Mouse (Mus musculus): ENCODE data around the gene Stip1. TPM values are rescaled to one million over a fixed set of nuclear protein-coding genes. Genes with fewer than 3 reads are reported as not detected.

Gene Stip1
- polyA plus RNA-seq, 1 experiment from 2014 or later, result 456 TPM

- H3K27me3 ChIP-seq (ENCODE audit: poor library complexity, severe bottlenecking), result 0 out of 2 replicates have a peak, but pooled peaks cover 3% of the 10 kb centered on the region
- H3K9me3 ChIP-seq, result no peaks in the 10 kb centered on the region
- peaks cover 43% of the 10 kb centered on the region for H3K36me3 ChIP-seq (replicated peaks)
- 86% methylated on average over 19 of the region's 19 CpGs for WGBS
- peaks cover 64% of the 10 kb centered on the region for H3K4me1 ChIP-seq
- H3K27ac ChIP-seq, result 0 out of 2 replicates have a peak overlapping the region, but pooled peaks have one; percentile 37
- peak overlapping the region; percentile 95; the same call in 1 of the 2 replicates for H3K4me3 ChIP-seq
- no peak for DNase-seq (ENCODE audit: extremely low spot score, low spot score)
Measured at GRCm38 (mm10) chr19:6985300-6985699, 54.5 kb downstream of the Stip1 start.

- 0 out of 2 replicates have a peak overlapping the region, but pooled peaks have one; percentile 8 for H3K27ac ChIP-seq
- 52% methylated on average over 5 of the region's 5 CpGs for WGBS
- peaks cover 43% of the 10 kb centered on the region for H3K36me3 ChIP-seq (replicated peaks)
- no peak for DNase-seq (ENCODE audit: extremely low spot score, low spot score)
- H3K27me3 ChIP-seq (ENCODE audit: poor library complexity, severe bottlenecking), result 0 out of 2 replicates have a peak, but pooled peaks cover 3% of the 10 kb centered on the region
- H3K9me3 ChIP-seq, result no peaks in the 10 kb centered on the region
- peak overlapping the region; percentile 18; the same call in 1 of the 2 replicates for H3K4me3 ChIP-seq
- peaks cover 78% of the 10 kb centered on the region for H3K4me1 ChIP-seq
Measured at GRCm38 (mm10) chr19:6983621-6984020, 56.1 kb downstream of the Stip1 start.

GRCm38 (mm10) chr19:6981465-6981864 is 58.3 kb downstream of the Stip1 start:
- peaks cover 79% of the 10 kb centered on the region for H3K4me1 ChIP-seq
- no peak for DNase-seq (ENCODE audit: extremely low spot score, low spot score)
- H3K36me3 ChIP-seq (replicated peaks), result peaks cover 64% of the 10 kb centered on the region
- WGBS, result 92% methylated on average over 4 of the region's 4 CpGs
- H3K4me3 ChIP-seq, result peak overlapping the region; percentile 86
- 0 out of 2 replicates have a peak, but pooled peaks cover 3% of the 10 kb centered on the region for H3K27me3 ChIP-seq (ENCODE audit: poor library complexity, severe bottlenecking)
- H3K27ac ChIP-seq, result no peak overlapping the region
- H3K9me3 ChIP-seq, result no peaks in the 10 kb centered on the region

GRCm38 (mm10) chr19:6980381-6981093 is 59.2 kb downstream of the Stip1 start, which contains the start of gene Fkbp2:
Gene Fkbp2 (minus strand): TSS chr19:6980501.
- H3K27ac ChIP-seq, result peak within 1 kb of the TSS; percentile 99
- peaks cover 66% of the 10 kb centered on the region for H3K36me3 ChIP-seq (replicated peaks)
- H3K4me1 ChIP-seq, result peaks cover 77% of the 10 kb centered on the region
- peak; percentile 99 for DNase-seq (ENCODE audit: extremely low spot score, low spot score)
- 2% methylated on average over 38 of the region's 38 CpGs for WGBS
- H3K9me3 ChIP-seq, result no peaks in the 10 kb centered on the region
- H3K4me3 ChIP-seq, result peak within 1 kb of the TSS; percentile 86
- 0 out of 2 replicates have a peak, but pooled peaks cover 3% of the 10 kb centered on the region for H3K27me3 ChIP-seq (ENCODE audit: poor library complexity, severe bottlenecking)

- Histone ChIP-seq H3K36me3 (replicated peaks) (peaks cover 58% of the 10 kb centered on the region), H3K27ac (peak overlapping the region; percentile 99), H3K9me3 (no peaks in the 10 kb centered on the region), H3K4me3 (peak overlapping the region; percentile 86), H3K4me1 (peaks cover 72% of the 10 kb centered on the region), H3K27me3 (ENCODE audit: poor library complexity, severe bottlenecking) (no peaks in the 10 kb centered on the region)
- WGBS, result under 1% methylated on average over 59 of the region's 59 CpGs
- DNase-seq (ENCODE audit: extremely low spot score, low spot score), result peak; percentile 100
Measured at GRCm38 (mm10) chr19:6979486-6980380, 60.0 kb downstream of the Stip1 start.

- H3K4me1 ChIP-seq, result peaks cover 73% of the 10 kb centered on the region
- peak overlapping the region; percentile 86 for H3K4me3 ChIP-seq
- 15% methylated on average over 11 of the region's 11 CpGs for WGBS
- peak overlapping the region; percentile 99 for H3K27ac ChIP-seq
- DNase-seq (ENCODE audit: extremely low spot score, low spot score), result no peak
- no peaks in the 10 kb centered on the region for H3K27me3 ChIP-seq (ENCODE audit: poor library complexity, severe bottlenecking)
- peaks cover 53% of the 10 kb centered on the region for H3K36me3 ChIP-seq (replicated peaks)
- H3K9me3 ChIP-seq, result no peaks in the 10 kb centered on the region
Measured at GRCm38 (mm10) chr19:6979001-6979479, 60.7 kb downstream of the Stip1 start.

- peaks cover 73% of the 10 kb centered on the region for H3K4me1 ChIP-seq
- 73% methylated on average over 3 of the region's 3 CpGs for WGBS
- H3K27me3 ChIP-seq (ENCODE audit: poor library complexity, severe bottlenecking), result no peaks in the 10 kb centered on the region
- peaks cover 49% of the 10 kb centered on the region for H3K36me3 ChIP-seq (replicated peaks)
- H3K4me3 ChIP-seq, result peak overlapping the region; percentile 86
- peak overlapping the region; percentile 99 for H3K27ac ChIP-seq
- DNase-seq (ENCODE audit: extremely low spot score, low spot score), result no peak
- H3K9me3 ChIP-seq, result no peaks in the 10 kb centered on the region
Measured at GRCm38 (mm10) chr19:6978639-6978974, 61.2 kb downstream of the Stip1 start.

GRCm38 (mm10) chr19:6977759-6978638 is 61.8 kb downstream of the Stip1 start:
- H3K4me1 ChIP-seq, result peaks cover 73% of the 10 kb centered on the region
- WGBS, result 89% methylated on average over 13 of the region's 13 CpGs

GRCm38 (mm10) chr19:6975537-6976521 is 63.9 kb downstream of the Stip1 start, which contains the start of gene Plcb3:
Gene Plcb3 (minus strand): TSS chr19:6976470.
- WGBS, result under 1% methylated on average over 16 of the region's 16 CpGs
- H3K4me1 ChIP-seq, result peaks cover 80% of the 10 kb centered on the region

More at GRCm38 (mm10) chr19:6977759-6978638, 61.8 kb downstream of the Stip1 start:
- Histone ChIP-seq H3K27me3 (ENCODE audit: poor library complexity, severe bottlenecking) (no peaks in the 10 kb centered on the region), H3K4me3 (peak overlapping the region; percentile 86), H3K9me3 (no peaks in the 10 kb centered on the region), H3K27ac (peak overlapping the region; percentile 99; the same call in 1 of the 2 replicates), H3K36me3 (replicated peaks) (peaks cover 44% of the 10 kb centered on the region)
- DNase-seq (ENCODE audit: extremely low spot score, low spot score), result peak; percentile 21

GRCm38 (mm10) chr19:6974211-6975205 is 65.3 kb downstream of the Stip1 start, which contains the start of gene Ppp1r14b:
Gene Ppp1r14b (plus strand): TSS chr19:6974968.
- Histone ChIP-seq H3K27me3 (ENCODE audit: poor library complexity, severe bottlenecking) (peaks cover 33% of the 10 kb centered on the region), H3K27ac (peak within 1 kb of the TSS; percentile 95), H3K9me3 (no peaks in the 10 kb centered on the region), H3K4me1 (peaks cover 81% of the 10 kb centered on the region), H3K4me3 (peak within 1 kb of the TSS; percentile 86), H3K36me3 (replicated peaks) (peaks cover 30% of the 10 kb centered on the region)
- peak; percentile 89 for DNase-seq (ENCODE audit: extremely low spot score, low spot score)
- under 1% methylated on average over 81 of the region's 84 CpGs for WGBS

More at GRCm38 (mm10) chr19:6975537-6976521, 63.9 kb downstream of the Stip1 start, which contains the start of gene Plcb3:
- Histone ChIP-seq H3K4me3 (peak within 1 kb of the TSS; percentile 86), H3K27me3 (ENCODE audit: poor library complexity, severe bottlenecking) (peaks cover 20% of the 10 kb centered on the region), H3K36me3 (replicated peaks) (peaks cover 30% of the 10 kb centered on the region), H3K9me3 (no peaks in the 10 kb centered on the region), H3K27ac (peak within 1 kb of the TSS; percentile 95)
- DNase-seq (ENCODE audit: extremely low spot score, low spot score), result peak; percentile 64
